Mouse (Mus musculus) small intestine, adult 2 months (tissue): ENCODE results near the gene Ccnk.

ENCODE experiments used
- CTCF ChIP-seq: fragments of 200-500 bp; IDR thresholded peaks from 2 replicates; pipeline ENCODE4 v1.5.1; 2012; ENCODE audit warnings: low read depth, mild to moderate bottlenecking, control low read depth, inconsistent platforms, low read length, moderate library complexity, mixed read lengths; ENCODE audit not compliant: insufficient replicate concordance, insufficient read length; ENCODE audit errors: extremely low read depth
- POLR2A ChIP-seq: fragments of 200-500 bp; IDR thresholded peaks from 2 replicates; pipeline ENCODE4 v1.6.1; 2012; ENCODE audit warnings: low read depth, mild to moderate bottlenecking, control low read depth, inconsistent platforms, low read length, moderate library complexity

DNA sequence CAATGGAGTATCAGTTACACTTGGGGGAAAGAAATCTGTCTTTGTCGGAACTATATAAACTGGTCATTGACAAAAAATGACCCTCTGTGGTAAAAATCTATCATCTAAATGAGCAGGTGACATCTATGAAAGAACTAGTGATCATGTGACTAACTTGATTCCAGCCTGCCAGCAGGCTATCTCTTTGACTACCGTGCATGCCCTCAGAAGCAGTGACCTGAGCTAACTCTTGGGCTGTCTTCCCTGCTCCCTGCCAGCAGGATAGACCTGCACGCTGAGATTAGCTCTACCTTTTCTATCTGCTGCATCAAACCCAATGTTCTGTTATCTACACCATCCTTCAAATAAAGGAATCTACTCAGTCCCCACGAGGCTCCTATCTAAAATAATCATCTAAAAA lies 6.7 kb upstream of the Ccnk start:
- no peak for TF ChIP-seq CTCF
- no peak for TF ChIP-seq POLR2A
